Mouse (Mus musculus) olfactory bulb, adult 2 months (tissue): ENCODE measurements at regions not wholly inside any gene's neighbourhood (a gene's known extent, or its start where the extent isn't known, plus 50 kb on each side); places are given as distances from the start of the nearest gene placed in this dataset.

ENCODE experiments used
- CTCF ChIP-seq: fragments of 200-500 bp; IDR thresholded peaks from 2 replicates; pipeline ENCODE4 v1.5.1; 2012; ENCODE audit warnings: low read depth, mild to moderate bottlenecking, low read length, moderate library complexity; ENCODE audit not compliant: insufficient read depth
- POLR2A ChIP-seq: fragments of 200-500 bp; IDR thresholded peaks from 2 replicates; pipeline ENCODE4 v1.6.1; 2012; ENCODE audit warnings: mild to moderate bottlenecking, low read depth, low read length, moderate library complexity; ENCODE audit not compliant: insufficient read depth

GRCm38 (mm10) chr1:71912441-71912840 lies 259.4 kb upstream of the Fn1 start:
- TF ChIP-seq CTCF: no peak
- no peak for TF ChIP-seq POLR2A
